Mouse (Mus musculus) heart, adult 2 months (tissue): ENCODE results near the gene Chrnd. TPM values are rescaled to one million over a fixed set of nuclear protein-coding genes. Genes with fewer than 3 reads are reported as not detected.

Source experiments
- DNase-seq, 2 experiments: peaks; one replicate each; pipeline ENCODE4 v3.0.0; 2021
- H3K27ac ChIP-seq: fragments of 200-600 bp; 2 replicates; pipeline ENCODE4 v1.8.1; 2022
- H3K27me3 ChIP-seq: fragments of 200-500 bp; 2 replicates; pipeline ENCODE4 v1.6.1; 2012; ENCODE audit warnings: mild to moderate bottlenecking, low read length, inconsistent platforms, mixed read lengths; ENCODE audit not compliant: control insufficient read depth, insufficient read depth
- H3K36me3 ChIP-seq: fragments of 200-500 bp; 2 replicates; pipeline ENCODE4 v1.6.1; 2012; ENCODE audit warnings: low read length, inconsistent platforms; ENCODE audit not compliant: control insufficient read depth, insufficient read depth
- H3K4me1 ChIP-seq: fragments of 200-500 bp; 2 replicates; pipeline ENCODE4 v1.6.1; 2011; ENCODE audit warnings: low read length; ENCODE audit not compliant: control insufficient read depth, insufficient read depth
- H3K4me3 ChIP-seq: fragments of 200-600 bp; 2 replicates; pipeline ENCODE4 v1.8.1; 2022
- H3K79me2 ChIP-seq: fragments of 200-500 bp; replicated peaks from 2 replicates; pipeline ENCODE4 v1.6.1; 2012; ENCODE audit warnings: mild to moderate bottlenecking, inconsistent platforms, low read length, moderate library complexity, mixed read lengths; ENCODE audit not compliant: control insufficient read depth, insufficient read depth
- H3K9ac ChIP-seq: fragments of 200-500 bp; 2 replicates; pipeline ENCODE4 v1.6.1; 2012; ENCODE audit warnings: low read depth, mild to moderate bottlenecking, control low read depth, inconsistent platforms, low read length, mixed read lengths
- CTCF ChIP-seq: fragments of 200-600 bp; IDR thresholded peaks from 2 replicates; pipeline ENCODE4 v1.8.1; 2022; ENCODE audit warnings: antibody characterized with exemption, mild to moderate bottlenecking, moderate library complexity
- EP300 ChIP-seq: fragments of 200-500 bp; IDR thresholded peaks from 2 replicates; pipeline ENCODE4 v1.6.1; 2011; ENCODE audit warnings: low read depth, low read length, control low read depth; ENCODE audit not compliant: insufficient read depth
- POLR2A ChIP-seq: fragments of 200-500 bp; IDR thresholded peaks from 2 replicates; pipeline ENCODE4 v1.6.1; 2011; ENCODE audit warnings: mild to moderate bottlenecking, low read depth, low read length, control low read depth; ENCODE audit not compliant: insufficient read depth
- WGBS: fragments of 180-500 bp; shearing (Covaris S2); methylation state at CpG from one replicate; pipeline ENCODE4 v1.1.7; 2018; 5-methylcytosine and 5-hydroxymethylcytosine counted together
- intact Hi-C: fragments of 180-260 bp; cut with DNase I; formaldehyde crosslinking; loops from one replicate; pipeline ENCODE4 v1.15.1; 2025
- polyA plus RNA-seq: library from polyadenylated mRNA; depleted of rRNA; stranded (reverse); fragments of >200 nt; gene quantifications from 2 replicates; pipeline ENCODE4 v1.2.3, GENCODE M21; 2012
- total RNA-seq, 2 experiments: library from RNA; stranded (reverse); gene quantifications; 2 replicates each; pipeline ENCODE4 v1.2.3; 2021

The Chrnd gene
- total and polyA plus RNA-seq, 3 experiments = not detected

DNA sequence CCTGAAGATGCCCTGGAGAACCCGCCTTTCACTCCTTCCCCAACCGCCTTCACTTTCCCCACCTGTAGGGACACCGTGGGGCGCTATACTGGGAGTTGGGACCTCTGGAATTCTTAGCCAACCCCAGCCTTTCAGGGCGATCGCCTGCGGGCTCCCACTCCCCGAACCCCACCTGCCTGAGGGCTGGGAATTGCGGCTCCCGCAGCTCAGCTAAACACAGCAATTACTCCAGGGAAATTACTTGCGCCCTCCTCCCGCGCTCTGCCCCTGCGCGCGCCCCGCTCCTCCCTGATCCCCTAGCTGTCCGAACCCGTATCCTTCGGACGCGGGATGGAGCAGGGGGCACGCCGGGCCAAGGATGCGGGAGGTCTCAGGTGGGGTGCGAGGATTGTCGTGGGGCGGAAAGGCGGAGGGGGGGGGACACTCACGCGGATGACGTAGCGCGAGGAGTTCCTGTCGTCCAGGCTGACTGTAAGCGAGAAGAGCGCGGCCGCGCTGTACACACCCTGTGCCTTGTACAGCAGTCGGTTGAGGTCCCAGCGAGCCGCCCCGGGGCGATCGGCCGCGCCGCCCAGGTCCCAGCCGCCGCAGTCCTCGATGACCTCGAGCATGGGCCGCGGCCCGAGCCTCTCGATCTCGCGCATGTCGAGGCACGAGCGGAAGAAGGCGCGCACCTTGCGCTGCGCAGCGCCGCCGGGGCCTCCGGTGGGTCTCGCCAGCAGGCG, 36.5 kb upstream of the Chrnd start:
- Histone ChIP-seq H3K27me3 (peaks cover 25% of the 10 kb centered on the region), H3K4me3 (no peak overlapping the region)
- WGBS = 2% methylated on average over 72 of the region's 72 CpGs

GRCm38 (mm10) chr1:87154501-87155120, 35.8 kb upstream of the Chrnd start:
- peaks cover 25% of the 10 kb centered on the region for H3K27me3 ChIP-seq

More for the DNA sequence above, 36.5 kb upstream of the Chrnd start:
- H3K4me1 ChIP-seq = no peaks in the 10 kb centered on the region
- TF ChIP-seq CTCF = no peak
- TF ChIP-seq POLR2A = no peak
- TF ChIP-seq EP300 = no peak
- DNase-seq = no peak
- H3K36me3 ChIP-seq = no peaks in the 10 kb centered on the region
- no peak overlapping the region for H3K9ac ChIP-seq
- no peak overlapping the region for H3K27ac ChIP-seq
- intact Hi-C loops = no loop called here
- H3K79me2 ChIP-seq = no peaks in the 10 kb centered on the region

DNA sequence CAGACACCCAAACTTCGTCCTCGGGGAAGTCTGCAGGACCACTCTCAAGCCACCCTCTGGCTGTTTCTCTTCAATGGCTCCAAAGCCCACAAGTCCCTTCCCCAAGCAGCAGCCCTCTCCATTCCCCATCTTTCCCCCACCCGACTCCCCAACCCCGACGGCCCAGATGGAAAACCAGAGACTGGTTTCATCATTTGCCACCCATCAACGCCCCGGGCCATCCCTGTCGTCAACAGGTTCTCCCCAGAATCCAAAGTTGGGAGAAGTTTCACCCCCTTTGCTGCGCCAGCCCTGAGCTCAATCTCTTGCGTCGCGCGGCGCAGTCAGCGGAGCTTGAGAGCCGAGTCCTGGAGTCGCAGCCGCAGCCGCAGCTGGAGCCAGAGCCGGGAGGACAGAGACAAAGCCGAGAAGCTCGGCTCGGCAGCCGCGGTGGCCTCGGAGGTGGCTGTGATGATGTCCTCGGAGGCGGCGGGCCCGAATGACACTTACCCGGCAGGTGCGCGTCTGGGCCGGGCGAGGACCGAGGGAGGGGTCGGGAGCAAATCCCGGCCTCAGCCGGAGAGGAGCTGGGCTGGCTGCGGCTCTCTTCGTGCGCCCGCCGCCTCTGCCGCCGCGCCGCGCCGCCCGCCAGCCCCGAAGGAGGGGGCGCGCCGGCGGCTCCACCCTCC, 34.7 kb upstream of the Chrnd start:
- TF ChIP-seq EP300 = no peak
- TF ChIP-seq CTCF = no peak
- TF ChIP-seq POLR2A = no peak
- WGBS = 2% methylated on average over 52 of the region's 56 CpGs
- H3K27ac ChIP-seq = no peak overlapping the region
- DNase-seq = no peak
- no peak overlapping the region for H3K9ac ChIP-seq
- no peaks in the 10 kb centered on the region for H3K4me1 ChIP-seq
- H3K27me3 ChIP-seq = peaks cover 25% of the 10 kb centered on the region
- H3K36me3 ChIP-seq = no peaks in the 10 kb centered on the region
- H3K79me2 ChIP-seq = no peaks in the 10 kb centered on the region
- intact Hi-C loops = no loop called here
- H3K4me3 ChIP-seq = no peak overlapping the region

More at GRCm38 (mm10) chr1:87154501-87155120, 35.8 kb upstream of the Chrnd start:
- no peak for DNase-seq
- intact Hi-C loops = no loop called here
- Histone ChIP-seq H3K27ac (no peak overlapping the region), H3K4me3 (no peak overlapping the region), H3K4me1 (no peaks in the 10 kb centered on the region), H3K36me3 (no peaks in the 10 kb centered on the region), H3K9ac (no peak overlapping the region), H3K79me2 (no peaks in the 10 kb centered on the region)
- TF ChIP-seq CTCF (no peak), EP300 (no peak), POLR2A (no peak)
- 3% methylated on average over 58 of the region's 58 CpGs for WGBS

DNA sequence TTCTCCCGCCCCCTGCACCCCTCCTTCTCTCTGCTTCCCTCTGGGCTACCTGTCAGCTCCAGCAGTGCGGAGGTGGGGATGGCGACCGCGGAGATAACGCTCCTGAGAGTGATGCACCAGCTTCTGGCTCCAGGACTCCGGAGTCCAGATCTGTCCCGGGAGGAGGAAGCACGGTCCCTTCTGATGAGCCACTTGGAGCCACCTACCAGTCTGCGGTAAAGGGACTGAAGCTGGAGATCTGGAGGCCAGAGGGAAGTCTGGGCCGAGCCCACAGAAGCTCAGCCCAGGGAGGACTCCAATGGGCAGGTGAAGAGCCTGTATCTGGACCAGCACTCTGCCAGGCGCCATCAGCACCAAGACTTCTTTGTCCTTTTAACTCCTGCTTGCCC, 34.2 kb upstream of the Chrnd start, which contains the start of gene Ecel1:
Gene Ecel1 (minus strand): TSS at position 323 of the 389 bp plus-strand sequence.
- DNase-seq = no peak
- Histone ChIP-seq H3K9ac (no peak within 1 kb of the TSS), H3K4me1 (no peaks in the 10 kb centered on the region), H3K27me3 (peaks cover 25% of the 10 kb centered on the region), H3K36me3 (no peaks in the 10 kb centered on the region), H3K4me3 (no peak within 1 kb of the TSS), H3K79me2 (no peaks in the 10 kb centered on the region), H3K27ac (no peak within 1 kb of the TSS)
- WGBS = 2% methylated on average over 12 of the region's 12 CpGs
- TF ChIP-seq POLR2A (no peak), CTCF (no peak), EP300 (no peak)
- intact Hi-C loops = no loop called here

DNA sequence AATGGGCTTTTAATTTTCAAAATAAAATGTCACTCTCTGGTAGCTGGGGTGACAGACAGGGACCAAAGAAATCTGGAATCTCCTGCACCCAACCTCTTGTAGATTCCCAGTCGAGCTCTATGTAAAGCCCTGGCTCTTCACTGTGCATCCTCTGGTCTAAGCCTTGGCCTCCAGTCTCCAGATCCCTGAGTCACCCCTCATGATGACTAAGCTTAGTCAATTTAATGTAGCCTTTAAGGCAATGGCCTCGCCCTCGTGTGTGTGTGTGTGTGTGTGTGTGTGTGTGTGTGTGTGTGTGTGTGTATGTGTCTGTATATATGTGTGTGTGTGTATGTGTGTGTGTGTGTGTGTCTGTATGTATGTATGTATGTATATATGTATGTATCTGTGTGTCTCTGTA, 31.0 kb upstream of the Chrnd start:
- Histone ChIP-seq H3K79me2 (no peaks in the 10 kb centered on the region), H3K36me3 (no peaks in the 10 kb centered on the region), H3K9ac (no peak overlapping the region), H3K4me3 (no peak overlapping the region), H3K4me1 (no peaks in the 10 kb centered on the region), H3K27me3 (peaks cover 18% of the 10 kb centered on the region), H3K27ac (no peak overlapping the region)
- intact Hi-C loops = no loop called here
- no peak for TF ChIP-seq EP300
- TF ChIP-seq POLR2A = no peak
- no peak for TF ChIP-seq CTCF
- whole genome bisulfite sequencing = 81% methylated on average over 3 of the region's 3 CpGs
- no peak for DNase-seq

DNA sequence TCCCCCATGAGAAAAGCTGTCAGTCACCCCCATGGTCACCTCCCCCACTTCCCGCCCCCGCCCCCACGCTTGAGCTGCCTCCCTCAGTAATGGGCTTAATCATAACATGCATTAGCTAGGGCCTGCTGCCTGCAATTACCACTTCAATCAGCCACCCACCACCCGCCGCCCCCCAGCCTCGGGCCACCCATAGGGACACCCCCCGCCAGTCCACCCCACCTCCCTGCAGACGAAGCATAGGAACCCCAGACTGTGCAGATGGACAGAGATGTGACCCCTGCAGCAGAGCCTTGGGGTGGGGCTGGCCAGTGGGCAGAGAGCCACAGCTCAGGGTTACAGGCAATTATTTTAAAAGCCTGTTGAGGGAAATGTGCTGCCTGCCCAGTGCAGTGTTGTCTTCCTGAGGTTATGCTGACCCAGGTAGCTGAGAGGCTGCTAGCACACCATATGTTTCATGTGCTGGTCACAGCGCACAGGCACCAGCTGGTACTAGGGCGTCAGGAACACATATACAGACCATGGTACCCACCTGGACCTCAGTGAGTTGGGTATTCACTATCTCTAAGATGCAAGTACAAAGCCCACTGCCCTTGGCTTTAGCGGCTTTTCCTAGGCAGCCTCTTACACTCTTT, 26.1 kb upstream of the Chrnd start:
- no peak for DNase-seq
- Histone ChIP-seq H3K36me3 (no peaks in the 10 kb centered on the region), H3K27ac (no peak overlapping the region), H3K27me3 (no peaks in the 10 kb centered on the region; the same call in 1 of the 2 replicates), H3K4me1 (no peaks in the 10 kb centered on the region), H3K9ac (no peak overlapping the region), H3K4me3 (no peak overlapping the region), H3K79me2 (no peaks in the 10 kb centered on the region)
- intact Hi-C loops = no loop called here
- 26% methylated on average over 11 of the region's 11 CpGs for WGBS
- TF ChIP-seq CTCF = no peak
- no peak for TF ChIP-seq POLR2A
- no peak for TF ChIP-seq EP300
